Mouse (Mus musculus) urinary bladder, postnatal 25 days (tissue): ENCODE measurements around the gene Sema6d.

Experiments
- DNase-seq: peaks from one replicate; pipeline ENCODE4 v3.0.0; 2022; ENCODE audit warnings: low spot score

The Sema6d gene

DNA sequence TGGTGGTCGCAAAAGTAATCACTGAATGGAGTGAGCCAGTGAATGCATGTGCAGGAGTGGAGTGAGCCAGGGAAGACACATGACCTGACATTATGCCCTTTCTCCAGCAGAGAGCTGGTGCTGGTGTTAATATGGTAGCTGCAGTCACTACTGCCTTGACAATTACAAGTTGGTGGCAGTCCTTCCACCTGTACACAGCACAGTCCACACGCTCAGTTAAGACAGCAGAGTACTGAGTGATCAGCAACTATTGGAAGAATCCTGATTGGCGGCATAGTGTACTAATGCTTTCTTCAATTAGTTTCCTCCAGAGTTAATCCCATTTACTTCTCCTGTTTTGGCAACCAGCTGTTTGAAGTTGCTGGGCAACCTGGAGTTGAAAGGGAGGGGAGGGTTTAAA lies 81.9 kb downstream of the Sema6d start:
- DNase-seq = no peak

DNA sequence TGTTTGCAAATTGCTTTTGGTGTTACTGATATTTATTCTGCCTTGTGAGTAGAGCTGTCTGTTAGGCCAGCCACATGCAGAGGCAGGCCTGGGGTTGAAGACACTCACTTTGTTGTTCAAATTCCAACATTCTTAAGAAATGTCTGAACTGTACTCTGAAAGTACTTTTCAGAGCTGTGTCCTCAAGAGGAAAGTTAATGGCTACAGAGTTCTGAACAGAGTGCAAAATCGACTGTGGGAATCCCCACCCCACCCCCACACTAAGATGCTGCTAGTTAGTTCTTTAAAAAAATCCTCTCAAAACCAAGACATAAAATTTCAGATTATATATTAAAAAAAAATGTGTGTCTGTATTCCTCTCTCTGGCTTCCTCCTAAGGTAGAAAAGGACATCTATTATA lies 86.5 kb downstream of the Sema6d start:
- no peak for DNase-seq

DNA sequence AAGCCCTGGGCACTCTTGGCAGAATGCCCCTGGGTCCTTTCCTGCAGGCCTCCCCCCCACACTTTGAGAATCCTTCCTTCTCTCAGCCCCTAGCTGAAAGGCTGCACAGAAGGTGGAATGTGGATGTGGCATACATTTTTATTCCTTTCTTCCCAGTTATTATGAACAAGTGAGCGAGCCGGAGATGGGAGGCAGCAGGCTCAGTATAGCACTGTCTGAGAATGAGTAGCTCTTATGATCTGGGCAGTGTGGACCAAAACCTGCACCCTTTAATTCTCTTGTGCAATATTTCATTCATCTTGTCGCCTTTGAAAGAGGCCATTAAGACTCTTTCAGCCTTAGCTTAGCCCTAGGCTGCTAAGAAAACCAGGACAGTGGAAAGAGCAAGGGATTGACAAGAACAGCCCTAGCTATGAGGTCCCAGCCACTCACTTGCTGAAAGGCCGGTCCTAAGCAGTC lies 87.0 kb downstream of the Sema6d start:
- no peak for DNase-seq

DNA sequence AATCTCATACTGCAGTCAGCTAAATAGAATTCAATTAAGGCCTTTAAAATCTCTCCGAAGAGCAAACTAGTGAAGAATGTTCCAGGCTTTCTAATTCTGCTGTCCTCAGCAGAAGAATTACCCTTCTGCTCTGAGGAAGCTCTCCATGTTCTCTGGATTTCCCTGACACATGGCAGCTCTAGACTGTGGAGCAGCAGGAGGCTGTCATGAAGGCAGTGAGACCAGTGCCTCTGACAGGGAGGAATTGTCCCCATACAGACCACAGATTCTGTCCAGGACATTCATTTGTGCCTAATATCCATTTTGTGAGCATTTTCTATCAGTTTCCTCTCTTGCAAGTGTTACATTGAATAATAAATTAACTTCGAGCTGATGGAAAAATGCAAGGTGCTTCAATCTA lies 99.5 kb downstream of the Sema6d start:
- no peak for DNase-seq

DNA sequence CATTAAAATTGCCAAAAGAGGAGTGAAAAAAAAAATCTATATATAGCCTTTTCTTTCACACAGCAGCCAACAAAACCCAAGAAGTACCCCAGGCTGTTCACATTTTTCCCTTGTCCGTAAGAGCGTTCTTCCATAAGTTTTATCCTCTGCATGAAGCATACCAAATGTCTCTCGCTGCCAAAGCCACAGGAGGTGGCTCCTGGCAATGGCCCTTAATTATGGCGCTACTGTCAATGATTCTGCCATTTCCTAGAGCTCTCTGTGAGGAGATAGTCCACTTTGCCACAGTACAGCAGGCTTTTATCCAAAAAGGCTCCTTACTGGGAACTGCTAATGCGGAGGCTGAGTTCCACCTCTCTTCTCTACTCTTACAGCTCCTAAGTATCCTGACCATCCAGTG lies 104.3 kb downstream of the Sema6d start:
- no peak for DNase-seq

DNA sequence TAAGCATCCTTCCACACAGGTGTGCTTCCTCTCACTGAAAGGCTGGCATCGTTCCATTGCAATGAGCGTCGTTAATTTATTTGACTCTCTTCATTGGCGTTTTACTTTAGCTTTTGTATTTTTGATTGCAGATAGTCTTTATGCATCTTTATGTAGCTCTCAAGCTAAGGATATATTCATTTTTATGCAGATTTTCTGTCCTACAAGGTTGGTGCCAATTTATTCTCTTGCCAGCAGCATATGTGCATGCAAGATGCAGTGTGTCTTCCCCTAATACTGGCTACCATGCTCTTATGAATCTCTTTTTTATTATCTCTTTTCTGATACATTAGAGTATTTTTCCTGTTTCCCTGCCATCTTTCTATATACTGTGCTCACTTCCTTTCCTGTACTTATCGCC lies 111.7 kb downstream of the Sema6d start:
- no peak for DNase-seq

DNA sequence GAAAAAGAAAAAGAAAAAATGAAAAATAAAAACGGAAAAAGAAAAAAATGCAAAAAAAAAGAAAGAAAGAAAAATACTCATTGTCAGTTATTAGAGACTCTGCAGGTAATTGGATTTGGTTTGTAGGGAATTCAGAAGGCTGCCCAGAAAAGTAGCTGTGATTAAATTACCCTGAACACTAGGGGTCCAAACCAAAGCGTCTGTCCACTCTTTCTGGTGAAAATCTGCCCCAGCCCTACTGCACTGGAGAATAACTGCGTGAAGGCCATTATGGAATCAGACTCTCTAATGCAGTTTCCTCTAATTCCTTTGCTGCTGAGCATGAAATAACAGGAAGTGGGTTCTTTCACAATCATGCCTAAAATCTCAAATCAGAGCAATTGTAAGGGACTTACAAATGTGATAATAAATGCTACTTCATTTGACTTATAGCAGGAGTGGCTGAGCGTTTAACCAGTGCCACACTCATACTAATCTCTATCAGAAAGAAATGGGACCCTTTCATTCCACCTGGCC lies 112.8 kb downstream of the Sema6d start:
- no peak for DNase-seq

DNA sequence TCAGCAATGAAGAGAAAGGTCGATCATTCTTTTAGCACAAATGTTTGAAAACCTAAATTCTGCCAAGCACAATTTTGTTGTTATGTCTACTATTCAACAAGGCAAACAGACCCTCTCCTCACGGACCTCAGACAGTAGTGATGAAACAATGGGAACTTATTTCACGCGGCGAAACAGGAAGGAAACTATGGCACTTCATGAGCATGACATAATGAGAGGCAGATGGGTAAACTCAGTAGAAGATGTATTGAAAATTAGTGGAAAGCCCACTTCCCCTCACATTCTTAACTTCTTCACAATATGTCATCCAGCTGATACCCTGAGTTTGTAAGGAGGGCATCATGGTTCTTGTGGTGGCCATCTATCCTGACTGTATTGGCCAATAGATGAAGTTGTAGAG lies 116.0 kb downstream of the Sema6d start:
- DNase-seq = no peak

DNA sequence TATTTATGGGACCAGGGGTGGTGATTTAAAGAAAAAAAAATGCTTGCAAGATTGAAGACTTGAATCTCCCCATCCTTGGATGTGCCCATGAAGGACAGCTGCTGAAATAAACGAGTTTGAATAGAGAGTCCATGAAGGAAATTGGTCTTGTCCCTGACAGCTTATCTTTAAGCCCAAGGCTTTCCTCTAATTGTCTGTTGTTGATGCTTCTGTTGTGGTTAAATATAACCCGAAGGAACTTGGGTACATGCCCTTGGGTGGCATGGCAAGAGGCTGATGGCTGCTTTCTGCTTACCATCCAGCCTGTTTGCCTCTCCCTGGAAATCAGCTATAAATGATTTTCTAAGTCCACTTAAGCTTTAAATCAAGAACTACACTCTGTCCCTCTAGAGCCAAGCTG lies 118.5 kb downstream of the Sema6d start:
- DNase-seq = no peak

DNA sequence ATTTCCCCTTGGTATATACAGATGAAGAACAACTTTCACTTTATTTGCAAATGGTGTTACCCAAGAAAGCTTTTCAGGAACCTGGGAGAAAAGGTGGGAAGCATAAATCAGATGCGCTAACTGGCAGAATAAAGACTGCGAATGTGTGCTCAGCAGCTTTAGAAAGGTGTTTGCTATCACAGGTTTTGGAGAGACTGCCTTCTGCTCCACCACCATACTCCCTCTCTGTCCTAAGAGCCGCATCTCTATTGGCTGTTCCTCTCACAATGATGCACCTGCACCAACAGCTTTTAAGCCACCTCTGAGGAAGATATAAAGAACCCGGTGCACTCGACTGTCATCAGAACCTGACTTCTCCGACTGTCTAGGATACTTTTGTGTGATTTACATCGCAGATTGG lies 133.8 kb downstream of the Sema6d start:
- DNase-seq = no peak

DNA sequence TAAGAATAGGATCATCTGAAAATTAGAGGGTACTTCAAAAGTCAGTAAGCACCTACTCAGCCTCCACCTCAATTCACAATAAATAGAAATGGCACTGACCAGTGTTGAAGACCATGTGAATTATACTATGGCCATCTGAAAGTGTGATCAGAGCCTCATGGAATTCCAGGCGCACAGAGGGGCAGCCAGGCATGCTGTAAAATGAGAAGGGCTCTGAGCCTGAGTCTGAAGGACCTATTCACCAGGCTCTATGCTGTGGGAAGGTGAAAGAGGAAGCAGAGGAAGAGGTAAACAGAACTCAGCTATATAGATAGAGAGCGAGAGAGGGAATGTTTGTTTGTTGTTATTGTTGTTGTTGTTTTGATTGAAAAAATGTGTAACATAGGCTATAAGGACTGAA lies 134.6 kb downstream of the Sema6d start:
- DNase-seq = no peak

DNA sequence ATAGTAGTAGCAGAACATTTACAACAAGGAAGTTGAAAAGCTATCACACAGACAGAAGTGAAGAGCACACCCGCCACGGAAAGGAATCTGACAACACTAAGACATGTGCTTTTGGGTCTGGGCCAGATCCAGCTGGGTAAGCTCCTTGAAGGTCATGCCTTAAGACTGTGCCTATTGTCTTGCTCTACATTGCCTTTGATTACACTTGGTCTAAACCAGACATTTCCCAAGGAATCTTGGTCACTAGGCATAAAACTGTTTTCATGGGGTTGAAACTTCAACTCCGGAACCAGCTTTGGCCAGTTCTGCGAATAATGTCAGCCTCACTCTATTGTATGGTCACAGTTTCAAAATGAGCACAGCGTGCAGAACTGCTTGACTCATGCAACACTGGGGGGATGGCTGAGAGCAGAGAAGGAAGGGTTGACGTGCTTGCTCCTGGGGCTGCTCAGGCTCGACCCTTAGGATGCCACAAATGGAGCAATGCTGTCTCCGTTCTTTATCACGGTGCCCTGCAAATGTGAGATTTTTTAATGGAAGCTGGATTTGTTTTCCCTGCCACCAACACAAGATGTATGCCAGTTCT lies 145.0 kb downstream of the Sema6d start:
- no peak for DNase-seq

DNA sequence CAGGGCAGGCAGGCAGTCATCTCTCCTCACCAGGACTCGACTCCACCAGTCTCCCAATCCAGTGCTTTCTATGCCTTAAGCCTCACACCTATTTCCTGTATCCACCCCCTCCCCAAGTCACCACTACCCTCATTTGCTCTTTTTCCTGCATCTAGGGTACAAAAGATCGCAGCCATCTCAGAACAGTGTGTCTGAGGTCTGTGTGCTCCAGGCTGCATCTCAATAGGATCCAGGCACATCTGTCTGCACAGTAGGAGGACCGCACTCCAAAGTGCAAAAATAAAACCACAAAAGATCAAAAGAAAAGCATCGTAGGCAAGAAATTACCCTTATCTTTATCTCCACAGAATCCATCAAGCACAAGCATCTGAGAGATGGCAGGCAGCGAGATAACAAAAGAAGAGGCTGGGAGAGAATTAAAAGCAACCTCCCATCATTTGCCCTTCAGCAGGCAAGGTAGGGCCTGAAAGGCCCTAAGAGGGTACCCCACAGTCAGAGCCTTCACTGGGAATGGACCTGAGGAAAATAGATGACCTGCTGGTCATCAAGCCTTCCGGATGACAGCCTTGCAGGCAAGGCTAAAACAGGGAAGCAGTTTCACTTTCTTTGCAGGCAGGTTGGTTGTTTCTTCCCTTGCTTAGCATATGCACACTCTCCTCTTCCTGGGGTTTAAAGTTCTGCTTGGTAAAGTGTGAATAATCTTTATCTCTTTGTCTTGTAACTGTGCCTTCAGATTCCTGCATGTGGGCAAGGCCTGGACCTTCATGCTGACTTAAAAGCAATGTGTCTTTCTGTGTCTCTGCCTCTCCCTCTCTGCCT lies 145.7 kb downstream of the Sema6d start:
- no peak for DNase-seq

DNA sequence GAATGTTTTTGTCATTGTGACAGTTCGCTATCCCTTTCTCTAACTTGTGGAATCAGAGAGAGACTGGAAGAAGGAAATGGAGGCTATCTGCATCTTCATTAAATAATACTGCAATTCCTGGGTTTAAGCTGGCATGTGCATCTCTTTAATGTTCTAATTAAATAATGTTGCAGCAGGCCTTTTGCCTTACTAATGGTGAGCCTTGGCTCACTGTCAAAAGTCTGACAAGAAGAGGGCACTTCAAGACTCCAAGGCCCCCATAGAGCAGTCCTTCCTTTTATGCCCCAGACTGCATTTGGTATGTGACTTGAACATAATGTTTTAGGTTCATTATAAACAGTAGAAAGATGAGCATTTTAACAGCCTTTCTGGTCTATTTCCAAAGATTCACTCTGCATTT lies 147.1 kb downstream of the Sema6d start:
- DNase-seq = no peak

DNA sequence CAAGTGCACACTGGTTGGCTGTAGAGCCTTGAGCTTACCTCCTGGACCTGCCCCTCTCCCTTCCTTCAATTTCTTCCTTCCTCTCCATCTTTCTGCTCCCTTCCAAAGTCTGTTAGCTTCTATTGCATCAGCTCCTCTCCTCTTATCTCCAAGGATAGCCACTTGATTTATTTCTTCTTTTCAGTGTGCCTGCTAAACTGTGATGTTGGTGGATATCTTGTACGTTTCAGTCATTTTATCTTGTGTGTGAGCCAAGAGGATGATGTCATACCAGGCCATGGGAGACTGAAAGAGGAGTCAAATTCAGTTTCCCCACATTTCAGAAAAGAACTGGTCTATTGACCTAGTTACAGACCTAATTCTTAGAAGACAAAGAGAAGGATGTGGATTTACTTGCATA lies 153.8 kb downstream of the Sema6d start:
- no peak for DNase-seq

DNA sequence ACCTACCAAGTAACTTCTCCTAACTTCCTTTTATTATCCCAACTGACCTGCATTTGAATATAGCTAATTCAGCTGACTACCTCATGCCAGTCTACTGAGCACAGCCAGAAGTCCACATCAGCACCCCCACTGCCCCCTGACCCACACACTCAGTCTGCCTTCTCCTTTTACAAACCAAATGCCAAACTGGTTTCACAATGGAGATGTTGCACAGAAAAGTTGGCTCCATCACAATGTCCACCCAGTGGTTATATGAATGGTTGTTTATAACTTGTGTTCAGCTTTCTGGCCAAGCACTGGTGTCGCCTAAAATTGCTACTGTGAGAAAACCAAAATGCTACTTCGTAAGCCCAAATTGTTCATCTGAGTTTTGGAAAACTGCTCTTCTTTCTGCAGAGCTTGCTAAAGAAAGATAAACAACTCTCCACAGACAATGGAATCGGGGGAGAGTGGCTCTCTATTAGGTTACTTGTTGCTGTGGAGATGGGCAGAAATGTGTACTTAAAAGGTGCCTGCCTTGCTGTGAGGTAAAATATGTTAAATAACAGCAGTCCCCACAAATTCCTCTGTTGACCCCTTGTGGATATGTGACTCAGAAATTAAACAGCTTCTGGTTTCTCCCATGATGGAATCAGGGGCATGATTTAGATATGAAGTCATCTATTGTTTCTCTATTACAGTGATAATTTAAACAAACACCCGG lies 154.9 kb downstream of the Sema6d start:
- DNase-seq = no peak

DNA sequence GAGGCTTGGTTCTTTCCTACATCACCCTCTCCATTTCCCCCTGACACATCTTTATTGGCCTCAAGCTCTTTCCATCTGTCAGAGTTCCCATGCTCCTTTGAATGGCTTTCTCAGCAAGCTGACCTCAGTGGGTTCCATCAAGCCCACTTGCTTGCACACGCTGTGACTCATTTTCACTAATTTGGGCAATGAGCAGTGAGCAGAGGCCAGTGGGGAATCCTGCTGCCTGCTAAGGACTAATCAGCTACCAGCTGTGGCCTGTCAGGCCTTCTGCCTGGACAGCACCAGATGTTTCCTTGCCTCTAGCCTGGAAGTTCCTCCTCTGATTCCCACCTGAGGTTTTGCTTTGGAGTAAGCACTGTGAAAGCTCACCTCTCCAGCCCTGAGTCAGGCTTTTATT lies 168.3 kb downstream of the Sema6d start:
- no peak for DNase-seq

DNA sequence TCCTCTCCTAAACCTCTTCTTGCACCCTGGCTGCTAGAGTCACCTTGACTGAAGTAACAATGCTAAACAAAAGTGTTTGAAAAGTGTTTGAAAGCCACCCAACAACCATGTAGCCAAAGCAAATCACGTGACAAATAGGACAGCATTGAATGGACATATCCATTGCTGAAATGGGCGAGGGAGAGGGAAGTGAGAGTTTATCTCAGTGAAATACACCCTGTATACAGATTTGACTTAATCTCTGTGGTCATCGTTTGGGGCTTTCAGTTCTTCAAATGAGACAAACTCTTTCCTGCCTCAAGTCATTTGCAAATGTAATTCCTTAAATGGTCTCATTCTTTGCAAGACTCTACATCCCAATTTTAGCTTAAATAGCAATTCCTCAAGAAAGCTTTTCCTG lies 174.5 kb downstream of the Sema6d start:
- no peak for DNase-seq

DNA sequence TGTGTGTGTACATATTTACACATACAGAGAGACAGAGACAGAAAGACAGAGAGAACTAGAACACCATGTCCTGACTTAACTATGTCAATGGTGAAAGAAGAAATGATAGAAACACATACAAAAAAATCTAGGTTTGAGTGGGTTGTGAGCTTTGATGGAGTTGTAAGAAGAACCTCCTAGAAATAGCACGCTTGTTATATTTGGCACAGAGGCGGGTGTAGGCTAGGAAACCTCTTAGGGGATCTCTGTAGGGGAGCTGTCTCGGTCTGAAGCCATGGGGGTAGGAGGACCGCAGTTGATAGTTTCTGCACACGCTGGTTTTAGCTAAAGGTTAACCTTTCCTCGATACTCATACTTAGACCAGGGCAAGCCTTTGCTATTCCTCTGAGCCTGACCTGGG lies 181.4 kb downstream of the Sema6d start:
- no peak for DNase-seq

DNA sequence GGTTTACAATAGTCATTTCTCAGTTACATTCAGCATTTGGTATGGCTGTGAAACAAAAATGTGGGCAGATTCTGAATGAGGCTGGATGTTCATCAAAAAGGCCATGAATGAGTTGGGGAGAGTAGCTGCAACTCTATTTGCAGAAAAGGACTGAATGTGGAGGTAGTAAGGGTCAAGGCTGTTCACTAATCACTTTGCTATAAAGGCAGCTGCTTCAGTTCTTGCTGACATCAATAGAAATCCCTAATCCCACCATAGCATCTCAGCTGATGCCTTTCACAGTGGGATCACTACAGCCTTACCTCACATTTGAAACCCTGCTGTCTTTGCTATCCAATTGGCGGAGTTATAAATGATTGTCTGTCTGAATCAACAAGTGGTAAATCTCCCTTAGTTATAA lies 187.7 kb downstream of the Sema6d start:
- DNase-seq = no peak

DNA sequence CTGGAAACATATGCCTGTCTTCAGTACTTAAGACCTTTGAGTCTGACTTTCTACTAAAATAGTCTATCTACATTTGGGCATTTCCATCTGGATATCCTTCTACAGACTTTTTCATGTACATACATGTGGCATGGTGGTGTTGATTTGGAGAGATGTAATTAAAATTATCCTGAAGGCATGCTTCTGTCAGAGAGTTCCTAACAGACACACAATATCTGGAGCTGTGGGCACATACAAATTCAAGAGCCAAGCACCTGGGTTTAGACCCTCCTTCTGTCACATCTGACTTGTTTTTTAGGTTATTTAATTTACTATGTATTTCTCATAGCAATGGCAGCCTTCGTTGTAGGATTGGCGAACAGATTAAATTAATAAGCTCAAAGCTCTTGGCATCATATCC lies 195.3 kb downstream of the Sema6d start:
- DNase-seq = no peak

DNA sequence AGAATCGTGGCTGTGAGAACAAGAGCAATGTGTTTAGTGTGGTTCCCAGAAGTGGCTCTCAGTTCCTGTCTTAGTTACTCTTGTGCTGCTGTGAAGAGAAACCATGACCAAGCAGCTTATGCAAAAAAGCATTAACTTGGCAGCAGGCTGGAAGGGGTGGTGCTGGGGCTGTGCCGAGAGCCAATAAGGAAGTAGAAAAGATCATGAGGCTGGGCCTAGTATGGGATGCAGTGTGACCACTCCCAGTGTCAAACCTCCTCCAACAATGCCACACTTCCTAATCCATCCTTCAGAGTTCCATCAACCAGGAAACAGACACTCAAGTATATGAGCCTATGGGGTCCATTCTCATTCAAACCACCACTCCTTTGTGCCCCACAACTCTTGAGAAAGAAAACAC lies 199.6 kb downstream of the Sema6d start:
- no peak for DNase-seq

DNA sequence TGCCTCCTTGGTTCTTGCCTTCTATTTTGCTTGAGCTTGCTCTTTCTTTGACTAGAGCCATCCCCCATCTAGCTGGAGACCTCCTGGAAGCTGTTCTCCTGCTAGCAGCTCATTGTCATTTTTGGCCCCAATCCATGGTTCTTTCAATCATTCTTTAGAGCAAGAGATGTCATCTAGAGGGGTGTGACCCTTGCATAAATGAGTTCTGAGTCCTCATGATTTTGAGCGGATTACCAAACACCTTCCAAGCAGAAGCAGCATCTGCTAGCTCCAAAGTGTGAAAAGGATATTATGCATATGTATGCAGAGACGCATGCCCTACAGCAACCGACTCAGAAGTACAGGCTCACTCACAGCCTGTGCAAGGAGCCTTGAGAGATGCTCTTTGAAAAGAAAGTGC lies 201.4 kb downstream of the Sema6d start:
- no peak for DNase-seq
